Mouse (Mus musculus) testis, adult 2 months (tissue): ENCODE results near the gene Thumpd3. TPM values are rescaled to one million over a fixed set of nuclear protein-coding genes. Genes with fewer than 3 reads are reported as not detected.

Experiments
- H3K27ac ChIP-seq: fragments of 200-500 bp; 2 replicates; pipeline ENCODE4 v1.5.1; 2012; ENCODE audit warnings: low read depth, low read length; ENCODE audit not compliant: control insufficient read depth, insufficient read depth
- H3K27me3 ChIP-seq: fragments of 200-500 bp; 2 replicates; pipeline ENCODE4 v1.6.1; 2012; ENCODE audit warnings: mild to moderate bottlenecking, low read length, moderate library complexity; ENCODE audit not compliant: control insufficient read depth, insufficient read depth
- H3K36me3 ChIP-seq: fragments of 200-500 bp; 2 replicates; pipeline ENCODE4 v1.6.1; 2012; ENCODE audit warnings: mild to moderate bottlenecking, low read length; ENCODE audit not compliant: control insufficient read depth, insufficient read depth
- H3K4me1 ChIP-seq: fragments of 200-500 bp; 2 replicates; pipeline ENCODE4 v1.6.1; 2012; ENCODE audit warnings: low read length; ENCODE audit not compliant: control insufficient read depth, insufficient read depth
- H3K4me3 ChIP-seq: fragments of 200-500 bp; 2 replicates; pipeline ENCODE4 v1.5.1; 2012; ENCODE audit warnings: low read depth, mild to moderate bottlenecking, low read length, moderate library complexity, mixed read lengths; ENCODE audit not compliant: control insufficient read depth
- CTCF ChIP-seq: fragments of 200-500 bp; IDR thresholded peaks from 2 replicates; pipeline ENCODE4 v1.5.1; 2012; ENCODE audit warnings: low read depth, mild to moderate bottlenecking, inconsistent platforms, low read length, moderate library complexity; ENCODE audit not compliant: control insufficient read depth, insufficient read depth, insufficient replicate concordance
- POLR2A ChIP-seq: fragments of 200-500 bp; IDR thresholded peaks from 2 replicates; pipeline ENCODE4 v1.6.1; 2012; ENCODE audit warnings: low read depth, mild to moderate bottlenecking, inconsistent platforms, low read length, moderate library complexity; ENCODE audit not compliant: control insufficient read depth
- polyA plus RNA-seq: library from polyadenylated mRNA; depleted of rRNA; stranded (reverse); fragments of >200 nt; gene quantifications from 2 replicates; pipeline ENCODE4 v1.2.3, GENCODE M21; 2012

Gene Thumpd3
- polyA plus RNA-seq, 1 experiment, result 54.4 TPM

DNA sequence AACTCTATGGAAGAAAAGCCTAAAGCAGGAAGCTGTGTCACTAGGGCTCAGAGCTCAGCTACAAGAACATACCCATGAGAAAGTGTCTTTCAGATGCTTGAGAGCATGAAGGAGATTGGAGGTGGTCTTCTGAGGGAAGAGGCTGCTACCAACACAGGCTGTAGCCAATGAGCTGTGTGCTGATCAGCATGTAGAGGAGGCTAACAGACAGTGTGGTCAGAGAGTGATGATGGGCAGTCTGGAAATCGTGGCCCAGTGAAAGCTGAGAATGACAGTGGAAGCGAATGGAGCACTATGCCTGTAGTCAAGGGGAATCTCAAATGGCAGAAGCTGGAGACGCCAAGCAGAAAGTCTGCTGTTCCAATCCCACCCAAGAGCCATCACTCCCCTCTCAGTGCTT, 17.0 kb upstream of the Thumpd3 start:
- H3K4me1 ChIP-seq, result no peaks in the 10 kb centered on the region

DNA sequence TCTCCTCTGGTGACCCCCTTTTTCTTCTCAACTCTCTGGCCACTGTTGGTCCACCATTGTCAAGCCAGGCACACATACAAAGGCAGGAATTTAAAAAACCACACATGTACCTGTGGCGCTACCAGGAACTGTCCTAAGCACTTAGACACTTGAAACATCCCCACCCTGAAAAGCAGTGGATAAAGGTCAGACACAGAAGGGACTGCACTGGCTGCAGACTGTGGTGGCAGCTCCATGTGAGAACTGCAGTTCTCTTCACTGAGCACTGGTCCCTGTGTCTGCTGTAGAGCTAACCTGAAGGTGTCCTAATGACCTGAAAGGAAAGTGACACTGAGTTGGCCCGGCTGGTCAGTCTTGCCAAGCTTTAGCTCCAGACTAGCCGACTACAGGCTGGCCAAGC, 15.5 kb upstream of the Thumpd3 start:
- no peaks in the 10 kb centered on the region for H3K36me3 ChIP-seq
- no peak for TF ChIP-seq CTCF
- TF ChIP-seq POLR2A, result no peak
- H3K4me1 ChIP-seq, result no peaks in the 10 kb centered on the region
- no peak overlapping the region for H3K4me3 ChIP-seq
- no peaks in the 10 kb centered on the region for H3K27me3 ChIP-seq
- H3K27ac ChIP-seq, result no peak overlapping the region

More for the DNA sequence above, 17.0 kb upstream of the Thumpd3 start:
- Histone ChIP-seq H3K27me3 (no peaks in the 10 kb centered on the region), H3K36me3 (no peaks in the 10 kb centered on the region), H3K4me3 (no peak overlapping the region), H3K27ac (no peak overlapping the region)
- TF ChIP-seq CTCF (no peak), POLR2A (no peak)

DNA sequence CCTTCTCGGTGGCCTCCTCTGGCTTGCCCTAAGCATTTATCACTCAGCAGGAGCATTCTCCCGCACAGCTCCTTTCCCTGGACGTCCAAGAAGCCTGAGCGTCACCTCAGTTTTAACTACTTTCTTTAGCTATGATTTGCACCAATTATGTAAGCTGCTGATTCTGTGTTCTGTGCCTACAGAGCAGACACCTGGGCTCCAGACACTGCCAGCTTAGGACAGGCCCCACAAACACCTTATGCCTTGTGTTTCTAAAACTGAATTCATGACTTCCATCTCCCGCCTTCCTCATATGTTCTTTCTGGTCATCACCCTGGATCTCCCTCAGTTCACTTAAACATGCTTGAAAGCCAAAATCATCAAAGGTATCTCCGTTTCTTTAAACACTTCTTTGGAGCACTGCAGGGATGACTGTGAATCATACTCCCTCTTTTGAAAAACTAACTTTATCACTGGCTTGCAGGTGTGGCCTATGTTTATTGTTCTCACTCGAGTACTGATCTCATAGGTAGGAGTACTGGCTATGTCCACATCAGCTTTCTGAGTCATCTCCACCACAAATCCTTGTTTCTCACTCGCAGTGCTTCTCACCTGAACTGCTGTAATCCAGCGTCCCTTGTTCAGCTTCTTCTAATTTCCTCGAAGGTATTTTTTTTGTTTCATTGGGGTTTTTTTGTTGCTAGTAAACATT, 14.9 kb upstream of the Thumpd3 start:
- H3K27ac ChIP-seq, result no peak overlapping the region
- no peaks in the 10 kb centered on the region for H3K4me1 ChIP-seq
- no peaks in the 10 kb centered on the region for H3K36me3 ChIP-seq
- no peak overlapping the region for H3K4me3 ChIP-seq
- no peaks in the 10 kb centered on the region for H3K27me3 ChIP-seq
- TF ChIP-seq CTCF (no peak), POLR2A (no peak)

DNA sequence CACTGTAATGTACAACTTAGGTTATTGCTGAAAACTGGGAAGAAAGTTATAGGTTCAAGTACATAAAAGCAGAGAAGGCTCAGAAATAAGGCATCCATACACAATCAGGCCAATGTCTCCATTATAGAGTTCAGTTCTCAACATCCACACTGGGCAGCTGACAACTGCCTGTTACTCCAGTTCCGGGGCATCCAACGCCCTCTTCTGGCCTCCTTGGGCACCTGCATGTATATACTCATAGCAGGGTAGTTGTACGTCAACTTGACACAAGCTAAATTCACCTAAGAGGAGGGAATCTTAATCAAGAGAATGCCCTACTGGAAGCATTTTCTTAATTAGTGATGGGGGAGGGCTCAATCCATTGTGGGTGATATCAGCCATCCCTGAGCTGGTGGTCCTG, 13.9 kb upstream of the Thumpd3 start:
- no peaks in the 10 kb centered on the region for H3K36me3 ChIP-seq
- H3K4me3 ChIP-seq, result no peak overlapping the region
- H3K27me3 ChIP-seq, result no peaks in the 10 kb centered on the region
- TF ChIP-seq CTCF (no peak), POLR2A (no peak)
- no peak overlapping the region for H3K27ac ChIP-seq
- no peaks in the 10 kb centered on the region for H3K4me1 ChIP-seq

DNA sequence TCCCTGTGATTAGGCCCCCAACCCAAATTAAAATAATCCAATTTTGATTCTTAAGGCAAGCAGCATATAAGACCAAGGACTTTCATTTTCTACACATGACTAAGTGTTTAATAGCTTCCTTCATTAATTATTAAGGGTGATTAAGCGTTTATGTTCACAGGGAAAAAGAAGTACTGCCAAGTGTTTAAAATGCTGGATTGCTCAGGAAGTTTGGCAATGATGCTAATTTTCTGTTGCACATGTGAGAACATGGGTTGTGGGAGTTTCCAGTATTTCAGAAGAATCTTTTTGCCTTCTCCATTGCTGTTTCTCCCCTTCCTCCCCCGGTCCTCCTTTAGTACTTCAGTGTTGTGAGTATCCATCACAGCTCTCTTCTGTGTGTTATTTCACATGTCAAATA, 12.8 kb upstream of the Thumpd3 start:
- H3K36me3 ChIP-seq, result no peaks in the 10 kb centered on the region
- TF ChIP-seq CTCF, result no peak
- TF ChIP-seq POLR2A, result no peak
- H3K27ac ChIP-seq, result no peak overlapping the region
- H3K4me1 ChIP-seq, result no peaks in the 10 kb centered on the region
- H3K27me3 ChIP-seq, result no peaks in the 10 kb centered on the region
- H3K4me3 ChIP-seq, result no peak overlapping the region

DNA sequence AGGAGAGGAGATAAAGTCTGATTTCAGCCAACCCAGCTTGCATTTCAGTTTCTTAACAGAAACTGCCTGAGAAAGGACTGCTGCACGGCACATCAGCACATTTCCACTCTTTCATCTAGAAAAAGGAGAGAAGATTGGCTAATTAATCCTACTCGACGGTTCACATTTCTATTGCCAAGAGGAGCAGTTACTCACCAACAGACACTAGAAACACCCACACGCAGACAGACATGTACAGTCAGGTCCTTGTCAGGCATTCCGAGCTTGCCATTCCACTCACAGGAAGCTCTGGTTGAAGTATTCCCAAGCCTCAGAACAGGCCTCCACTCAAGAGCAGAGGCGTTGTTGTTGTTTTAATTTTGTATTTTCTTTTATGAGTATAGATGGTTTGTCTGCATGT, 11.6 kb upstream of the Thumpd3 start:
- Histone ChIP-seq H3K36me3 (no peaks in the 10 kb centered on the region), H3K4me3 (no peak overlapping the region), H3K27me3 (no peaks in the 10 kb centered on the region), H3K4me1 (no peaks in the 10 kb centered on the region), H3K27ac (no peak overlapping the region)
- TF ChIP-seq POLR2A (no peak), CTCF (no peak)

DNA sequence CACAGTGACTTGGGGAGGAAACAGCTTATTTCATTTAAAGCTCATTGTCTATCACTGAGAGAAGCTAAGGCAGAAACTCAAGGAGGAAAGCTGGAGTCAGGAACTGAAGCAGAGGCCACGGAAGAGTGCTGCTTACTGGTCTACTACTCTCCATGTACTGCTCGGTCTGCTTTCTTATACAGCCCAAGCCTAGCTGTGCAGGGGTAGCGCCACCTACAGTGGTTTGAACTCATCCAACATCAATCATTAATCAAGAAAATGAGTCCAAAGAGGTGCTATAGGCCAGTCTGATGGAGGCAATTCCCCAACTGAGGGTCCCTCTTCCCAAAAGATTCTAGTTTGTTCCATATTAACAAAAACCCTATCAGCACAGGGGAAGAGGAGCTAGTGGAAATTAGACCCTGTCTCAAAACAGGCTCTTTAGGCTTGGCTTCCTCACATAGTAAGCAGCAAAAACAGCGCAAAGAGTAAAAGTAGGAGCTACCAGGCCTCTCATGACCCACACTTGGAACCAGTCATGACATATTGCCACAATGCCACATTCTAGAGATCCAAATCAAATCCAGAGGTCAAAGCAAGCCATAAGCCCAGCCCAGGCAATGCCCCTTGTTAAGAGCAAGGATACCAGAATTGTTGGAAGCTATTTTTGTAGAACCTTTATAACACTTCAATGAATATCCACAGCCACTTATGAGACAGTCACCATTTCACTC, 9.4 kb upstream of the Thumpd3 start:
- H3K4me3 ChIP-seq, result no peak overlapping the region
- H3K4me1 ChIP-seq, result no peaks in the 10 kb centered on the region
- TF ChIP-seq CTCF (no peak), POLR2A (no peak)
- no peak overlapping the region for H3K27ac ChIP-seq
- H3K27me3 ChIP-seq, result no peaks in the 10 kb centered on the region
- no peaks in the 10 kb centered on the region for H3K36me3 ChIP-seq
